Mouse (Mus musculus): ENCODE data around the gene Gm44. TPM values are rescaled to one million over a fixed set of nuclear protein-coding genes. Genes with fewer than 3 reads are reported as not detected.

Gene Gm44
- polyA plus RNA-seq (2017; shearing (Covaris generic)), result not detected

GRCm38 (mm10) chrX:90891842-90892241, at the start of gene Gm44:
TSS of gene Gm44 (plus strand) at chrX:90892142.

All from activated CD4-positive, CD25-positive, alpha-beta regulatory T cell (primary cell).